Mouse (Mus musculus): ENCODE results near the gene Rybp.
A peak's percentile ranks its signal among the peaks of the same experiment; 100 is the strongest.

Rybp gene

GRCm38 (mm10) chr6:100188883-100189743 is 98.2 kb downstream of the Rybp start:
- peak; percentile 57 for DNase-seq

- no peak for DNase-seq
These were observed 99.5 kb downstream of the Rybp start for GRCm38 (mm10) chr6:100187821-100188220.

GRCm38 (mm10) chr6:100186789-100187188 is 100.5 kb downstream of the Rybp start:
- DNase-seq, result no peak

- peak; percentile 53 for DNase-seq
These were observed 101.8 kb downstream of the Rybp start for GRCm38 (mm10) chr6:100185524-100185923.

GRCm38 (mm10) chr6:100183344-100183743 is 103.9 kb downstream of the Rybp start:
- no peak for DNase-seq

GRCm38 (mm10) chr6:100180883-100181262 is 106.4 kb downstream of the Rybp start:
- DNase-seq, result no peak

- no peak for DNase-seq
These were observed 106.9 kb downstream of the Rybp start for GRCm38 (mm10) chr6:100180213-100180882.

GRCm38 (mm10) chr6:100178830-100179229 is 108.5 kb downstream of the Rybp start:
- no peak for DNase-seq

All from kidney, postnatal 10 days (tissue).